Mouse (Mus musculus) midbrain, embryonic 12.5 days (tissue): Measurements from ENCODE around the gene Fbn1. TPM values are rescaled to one million over a fixed set of nuclear protein-coding genes. Genes with fewer than 3 reads are reported as not detected.

ENCODE experiments used
- ATAC-seq: fragments of 200-750 bp; cut with Nextera tagmentation; 2 replicates; pipeline ENCODE4 v1.8.0; 2017; ENCODE audit warnings: low read depth, moderate TSS enrichment, moderate library complexity; ENCODE audit not compliant: low FRiP score
- H3K27ac ChIP-seq: fragments of 300-500 bp; sonication (generic); replicated peaks from 2 replicates; pipeline ENCODE4 v1.5.1; 2016; ENCODE audit warnings: mild to moderate bottlenecking
- H3K27me3 ChIP-seq: fragments of 300-500 bp; sonication (generic); 2 replicates; pipeline ENCODE4 v1.6.1; 2016; ENCODE audit warnings: mild to moderate bottlenecking
- H3K36me3 ChIP-seq: fragments of 300-500 bp; sonication (generic); 2 replicates; pipeline ENCODE4 v1.6.1; 2016
- H3K4me1 ChIP-seq: fragments of 300-500 bp; sonication (generic); 2 replicates; pipeline ENCODE4 v1.6.1; 2016
- H3K4me2 ChIP-seq: fragments of 300-500 bp; sonication (generic); replicated peaks from 2 replicates; pipeline ENCODE4 v1.6.1; 2016; ENCODE audit warnings: mild to moderate bottlenecking, moderate library complexity
- H3K4me3 ChIP-seq: fragments of 300-500 bp; sonication (generic); 2 replicates; pipeline ENCODE4 v1.5.1; 2016; ENCODE audit warnings: mild to moderate bottlenecking
- H3K9ac ChIP-seq: fragments of 300-500 bp; sonication (generic); replicated peaks from 2 replicates; pipeline ENCODE4 v1.6.1; 2016; ENCODE audit warnings: mild to moderate bottlenecking, moderate library complexity
- H3K9me3 ChIP-seq: fragments of 300-500 bp; sonication (generic); 2 replicates; pipeline ENCODE4 v1.6.1; 2016; ENCODE audit warnings: mild to moderate bottlenecking
- WGBS: fragments of 180-500 bp; shearing (Covaris S2); methylation state at CpG from one replicate; pipeline ENCODE4 v1.1.7; 2016; 5-methylcytosine and 5-hydroxymethylcytosine counted together
- polyA plus RNA-seq: library from polyadenylated mRNA; unstranded; fragments of >200 nt; fragmentation: Nextera tagmentation; extraction: Ambion mirVana; gene quantifications from 2 replicates; pipeline ENCODE4 v1.2.1, GENCODE M21; 2016

Gene Fbn1
- polyA plus RNA-seq, 1 experiment from 2014 or later = 10.9 TPM

GRCm38 (mm10) chr2:125496696-125497095 lies 11.1 kb downstream of the Fbn1 start:
- Histone ChIP-seq H3K27ac (no peak overlapping the region), H3K4me2 (no peak overlapping the region), H3K9ac (no peak overlapping the region), H3K36me3 (no peaks in the 10 kb centered on the region), H3K4me1 (no peaks in the 10 kb centered on the region), H3K4me3 (no peak overlapping the region), H3K9me3 (no peaks in the 10 kb centered on the region), H3K27me3 (no peaks in the 10 kb centered on the region)
- ATAC-seq = no peak
- 91% methylated on average over 5 of the region's 5 CpGs for WGBS

DNA sequence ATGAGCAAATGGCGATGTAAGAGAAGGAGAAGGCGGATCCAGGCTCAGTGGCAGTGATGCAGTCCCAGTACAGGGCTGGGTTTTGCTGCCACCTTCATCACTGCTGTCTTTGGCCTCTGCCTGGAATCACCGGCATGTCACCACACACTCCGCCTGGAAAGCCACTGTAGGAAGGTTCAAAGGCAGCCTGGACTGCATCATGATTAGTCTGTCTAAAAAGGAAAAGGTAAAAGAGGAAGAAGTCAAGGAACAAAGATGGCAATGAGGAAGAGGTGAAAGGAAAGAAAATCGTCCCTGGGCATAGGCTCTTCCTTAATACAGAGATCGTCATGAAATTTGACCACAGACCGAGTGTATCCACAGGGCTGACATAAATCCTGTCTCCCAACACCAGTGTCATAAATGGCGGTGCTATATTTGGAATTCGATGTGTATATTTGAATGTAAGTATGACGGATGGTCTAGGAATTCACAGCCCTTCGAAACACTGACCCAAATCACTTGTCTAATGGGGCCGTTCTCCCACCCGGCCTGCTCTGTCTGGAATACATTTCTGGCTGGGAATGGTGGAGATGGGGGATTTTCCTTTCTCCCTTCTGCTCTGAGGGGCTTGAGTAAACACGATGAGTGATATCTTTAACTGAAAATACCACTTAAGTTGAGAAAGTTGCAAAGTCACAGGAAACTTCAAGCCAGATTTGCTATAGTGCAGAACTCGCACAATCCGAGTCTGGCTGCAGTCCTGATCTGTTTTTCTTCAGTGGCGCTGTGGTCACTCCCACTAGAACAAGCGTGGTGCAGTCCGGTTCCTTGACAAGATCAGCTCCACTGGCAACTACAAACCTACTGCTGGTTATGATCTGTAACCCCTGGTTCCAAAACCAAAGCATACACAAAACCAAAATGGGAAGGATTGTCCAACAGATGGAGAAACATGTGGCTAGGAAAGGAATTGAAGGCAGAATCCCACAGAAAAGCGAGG lies 12.7 kb downstream of the Fbn1 start:
- Histone ChIP-seq H3K4me3 (no peak overlapping the region), H3K36me3 (no peaks in the 10 kb centered on the region), H3K4me1 (no peaks in the 10 kb centered on the region), H3K9ac (no peak overlapping the region), H3K27me3 (no peaks in the 10 kb centered on the region), H3K27ac (no peak overlapping the region), H3K9me3 (no peaks in the 10 kb centered on the region), H3K4me2 (no peak overlapping the region)
- ATAC-seq = no peak
- 92% methylated on average over 20 of the region's 20 CpGs for WGBS

DNA sequence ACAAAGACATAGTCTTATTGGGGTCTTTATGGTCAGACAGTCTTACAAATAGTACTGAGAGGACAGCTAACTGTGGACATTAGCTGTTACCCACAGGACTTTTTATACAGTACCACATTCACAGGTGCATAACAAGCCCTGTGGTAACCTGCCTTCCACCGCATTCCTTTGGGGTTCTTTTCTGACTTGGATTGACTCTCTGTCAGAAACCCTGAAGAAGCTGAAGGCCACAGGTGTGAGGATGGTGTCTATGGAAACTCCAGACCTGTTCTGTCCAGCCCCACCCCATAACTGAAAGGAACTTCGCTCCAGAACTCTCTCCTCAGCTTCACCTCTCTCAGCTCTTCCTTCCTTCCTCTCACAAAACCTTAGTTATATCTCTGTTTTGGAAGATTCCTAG lies 13.5 kb downstream of the Fbn1 start:
- 91% methylated on average over 2 of the region's 2 CpGs for WGBS
- no peak overlapping the region for H3K27ac ChIP-seq
- H3K9me3 ChIP-seq = no peaks in the 10 kb centered on the region
- no peaks in the 10 kb centered on the region for H3K36me3 ChIP-seq
- H3K27me3 ChIP-seq = no peaks in the 10 kb centered on the region
- H3K4me2 ChIP-seq = no peak overlapping the region
- no peak overlapping the region for H3K4me3 ChIP-seq
- no peak for ATAC-seq
- H3K4me1 ChIP-seq = no peaks in the 10 kb centered on the region
- H3K9ac ChIP-seq = no peak overlapping the region

DNA sequence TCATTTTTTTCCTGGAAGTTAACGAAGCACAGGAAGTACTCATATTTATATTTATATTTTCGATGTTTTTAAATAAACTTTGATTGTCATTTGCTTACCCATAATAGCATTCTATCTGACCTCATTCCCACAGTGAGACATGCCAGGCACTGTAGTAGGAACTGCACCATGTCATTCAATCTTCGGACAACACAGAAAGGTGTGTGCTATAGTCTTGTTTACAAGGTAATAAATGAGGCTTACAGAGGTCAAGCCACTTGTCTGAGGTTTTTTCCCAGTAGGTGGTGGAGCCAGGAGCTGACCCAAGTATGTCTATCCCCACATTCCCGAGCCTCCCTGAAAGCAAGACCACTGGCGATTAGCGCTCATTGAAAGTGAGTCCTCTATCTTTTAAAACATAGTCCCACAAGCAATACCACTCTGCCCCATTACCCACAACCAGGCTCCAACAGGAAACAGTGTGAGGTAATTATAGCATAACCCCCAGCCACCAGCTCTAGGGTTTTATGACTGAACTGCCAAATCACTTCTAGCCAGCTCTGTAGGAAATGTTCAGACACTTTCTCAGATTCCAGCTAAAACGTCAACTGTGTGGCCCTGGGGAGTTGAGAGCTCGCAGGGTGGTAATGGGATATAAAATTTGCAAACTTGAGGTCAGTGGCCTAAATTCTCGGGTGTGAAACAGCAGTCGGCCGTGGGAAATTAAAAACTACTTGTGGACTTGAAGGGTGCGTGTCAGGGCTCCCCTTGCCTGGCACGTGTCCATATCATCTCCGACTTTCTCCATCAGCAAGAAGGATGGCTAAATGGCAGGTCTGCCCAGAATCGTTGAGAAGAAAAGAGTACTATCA lies 15.5 kb downstream of the Fbn1 start:
- 82% methylated on average over 15 of the region's 15 CpGs for WGBS

GRCm38 (mm10) chr2:125489979-125490378 lies 17.8 kb downstream of the Fbn1 start:
- Histone ChIP-seq H3K36me3 (no peaks in the 10 kb centered on the region), H3K4me1 (no peaks in the 10 kb centered on the region), H3K27me3 (no peaks in the 10 kb centered on the region), H3K4me3 (no peak overlapping the region), H3K4me2 (no peak overlapping the region), H3K27ac (no peak overlapping the region), H3K9me3 (no peaks in the 10 kb centered on the region), H3K9ac (no peak overlapping the region)
- ATAC-seq = no peak
- WGBS = 100% methylated on average over 1 of the region's 1 CpGs

More for the DNA sequence above, 15.5 kb downstream of the Fbn1 start:
- no peaks in the 10 kb centered on the region for H3K4me1 ChIP-seq
- H3K36me3 ChIP-seq = no peaks in the 10 kb centered on the region
- H3K27ac ChIP-seq = no peak overlapping the region
- no peaks in the 10 kb centered on the region for H3K9me3 ChIP-seq
- H3K9ac ChIP-seq = no peak overlapping the region
- H3K4me3 ChIP-seq = no peak overlapping the region
- no peak for ATAC-seq
- no peak overlapping the region for H3K4me2 ChIP-seq
- no peaks in the 10 kb centered on the region for H3K27me3 ChIP-seq

DNA sequence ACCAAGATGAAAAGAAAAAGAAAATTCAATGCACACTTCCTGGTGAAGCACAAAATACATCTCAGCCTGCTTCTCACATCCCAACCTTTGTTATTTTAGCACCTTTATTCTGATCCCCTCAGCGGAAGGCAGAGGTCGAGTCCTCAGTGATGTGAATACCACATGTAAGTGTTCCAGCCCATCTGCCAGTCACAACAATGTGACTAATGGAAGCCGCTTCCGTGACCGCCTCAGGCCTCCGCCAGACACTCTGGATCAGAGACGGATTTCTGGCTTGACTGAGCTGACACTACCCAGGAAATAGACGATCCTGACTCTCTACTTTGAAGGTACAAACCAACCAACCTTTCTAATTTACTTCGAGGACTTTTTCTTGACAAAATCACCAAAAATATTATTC lies 22.9 kb downstream of the Fbn1 start:
- Histone ChIP-seq H3K9me3 (no peaks in the 10 kb centered on the region), H3K9ac (no peak overlapping the region), H3K36me3 (no peaks in the 10 kb centered on the region), H3K27ac (no peak overlapping the region), H3K4me3 (no peak overlapping the region), H3K4me2 (no peak overlapping the region), H3K27me3 (no peaks in the 10 kb centered on the region), H3K4me1 (no peaks in the 10 kb centered on the region)
- WGBS = 90% methylated on average over 9 of the region's 9 CpGs
- no peak for ATAC-seq

DNA sequence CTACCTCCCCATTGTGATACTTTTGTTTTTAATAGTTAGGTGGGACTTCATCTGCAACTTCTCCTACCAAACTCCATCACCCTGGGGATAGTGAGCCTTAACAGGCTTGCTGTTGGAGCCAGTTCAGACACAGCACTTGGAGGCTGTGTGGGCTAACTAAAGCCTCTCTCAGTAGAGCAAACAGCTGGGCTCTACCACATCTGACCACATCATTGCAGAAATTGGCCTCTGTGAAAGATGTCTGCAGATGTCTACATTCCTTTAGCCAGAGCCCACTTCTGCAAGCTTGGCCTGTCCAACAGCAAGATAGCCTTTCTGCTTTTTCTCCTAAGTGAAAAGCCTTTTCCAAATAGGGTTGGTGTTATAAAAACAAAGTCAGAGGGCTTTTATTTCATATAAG lies 23.6 kb downstream of the Fbn1 start:
- H3K36me3 ChIP-seq = no peaks in the 10 kb centered on the region
- no peak for ATAC-seq
- H3K4me2 ChIP-seq = no peak overlapping the region
- H3K4me3 ChIP-seq = no peak overlapping the region
- no peak overlapping the region for H3K27ac ChIP-seq
- H3K27me3 ChIP-seq = no peaks in the 10 kb centered on the region
- no peaks in the 10 kb centered on the region for H3K9me3 ChIP-seq
- H3K9ac ChIP-seq = no peak overlapping the region
- no peaks in the 10 kb centered on the region for H3K4me1 ChIP-seq

DNA sequence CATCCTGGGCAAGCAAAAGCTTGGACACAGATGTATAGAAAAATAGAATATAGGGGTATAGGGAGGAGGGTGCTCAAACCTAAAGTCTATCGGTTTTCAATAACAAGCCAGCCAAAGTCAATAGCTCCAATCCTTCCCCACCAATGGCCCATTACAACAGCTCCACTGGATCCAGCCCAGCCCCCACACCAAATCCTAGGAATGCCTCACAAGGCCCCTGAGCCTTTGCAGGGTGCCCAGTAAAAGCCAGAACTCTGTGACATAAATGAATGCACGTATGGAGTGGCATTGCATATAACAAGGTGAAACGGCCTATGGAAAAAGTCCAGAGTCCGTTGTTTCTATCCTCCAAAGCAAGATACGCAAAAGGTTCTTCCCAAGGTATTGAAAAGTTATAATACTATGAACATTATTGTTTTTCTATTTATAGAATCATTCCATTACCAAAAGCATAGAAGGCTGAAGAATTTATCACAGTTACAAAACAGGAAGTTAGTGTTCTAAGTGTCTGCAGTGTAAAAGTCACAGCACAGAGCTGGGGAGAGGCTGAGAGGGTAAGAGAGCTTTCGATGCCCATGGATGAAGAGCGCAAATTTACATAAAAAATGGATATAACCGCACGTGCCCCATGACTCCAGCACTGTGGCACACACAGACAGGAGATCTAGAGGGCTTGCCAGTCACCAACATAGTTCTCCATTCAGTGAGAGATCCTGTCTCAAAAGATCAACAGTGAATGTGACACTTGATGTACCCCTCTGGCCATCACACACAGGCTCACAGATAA lies 26.1 kb downstream of the Fbn1 start:
- Histone ChIP-seq H3K9ac (no peak overlapping the region), H3K4me3 (no peak overlapping the region), H3K27ac (no peak overlapping the region), H3K4me2 (no peak overlapping the region), H3K36me3 (no peaks in the 10 kb centered on the region), H3K4me1 (no peaks in the 10 kb centered on the region), H3K27me3 (no peaks in the 10 kb centered on the region), H3K9me3 (no peaks in the 10 kb centered on the region)
- no peak for ATAC-seq
- 91% methylated on average over 9 of the region's 9 CpGs for WGBS

DNA sequence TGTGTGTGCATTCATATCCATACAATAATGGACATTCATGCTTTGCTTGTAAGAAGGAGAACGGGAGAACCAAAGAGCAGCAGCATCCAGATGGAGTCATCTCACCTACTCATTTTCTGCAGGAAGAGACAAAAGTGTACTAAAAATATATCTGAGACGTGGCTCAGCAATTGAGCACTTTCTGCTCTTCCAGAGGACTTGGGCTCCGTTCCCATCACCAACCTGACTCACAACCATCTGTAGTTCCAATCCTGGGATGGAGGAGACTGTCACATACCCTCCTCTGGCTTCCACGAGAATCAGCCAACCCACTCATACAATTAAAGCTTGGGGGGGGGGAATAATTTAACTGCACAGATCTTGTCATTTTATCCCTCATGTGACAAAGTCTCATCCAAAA lies 26.7 kb downstream of the Fbn1 start:
- WGBS = 88% methylated on average over 4 of the region's 4 CpGs
- H3K9ac ChIP-seq = no peak overlapping the region
- H3K27me3 ChIP-seq = no peaks in the 10 kb centered on the region
- H3K36me3 ChIP-seq = no peaks in the 10 kb centered on the region
- no peak for ATAC-seq
- H3K9me3 ChIP-seq = no peaks in the 10 kb centered on the region
- no peak overlapping the region for H3K4me3 ChIP-seq
- H3K4me2 ChIP-seq = no peak overlapping the region
- H3K27ac ChIP-seq = no peak overlapping the region
- H3K4me1 ChIP-seq = no peaks in the 10 kb centered on the region

DNA sequence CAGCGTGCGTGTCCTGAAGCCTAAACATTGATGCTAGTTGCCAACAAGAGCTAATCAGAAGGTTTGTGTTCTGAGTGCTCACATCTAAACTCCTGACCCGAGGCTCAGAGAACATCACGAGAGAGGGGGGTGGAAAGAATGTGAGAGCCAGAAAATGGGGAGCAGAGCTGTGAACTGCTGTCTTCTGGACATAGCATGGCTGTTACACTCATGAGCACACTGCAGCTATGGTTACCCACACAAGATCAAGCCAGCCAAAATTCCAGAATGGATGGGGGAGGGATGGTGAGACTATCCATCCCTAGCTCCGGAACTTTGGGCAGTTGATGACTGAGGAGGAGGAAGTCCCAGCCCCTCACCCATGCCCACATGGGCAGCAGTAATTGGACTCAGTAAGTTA lies 27.7 kb downstream of the Fbn1 start:
- no peak overlapping the region for H3K9ac ChIP-seq
- H3K4me2 ChIP-seq = no peak overlapping the region
- H3K4me3 ChIP-seq = no peak overlapping the region
- no peaks in the 10 kb centered on the region for H3K4me1 ChIP-seq
- H3K36me3 ChIP-seq = no peaks in the 10 kb centered on the region
- no peak overlapping the region for H3K27ac ChIP-seq
- no peaks in the 10 kb centered on the region for H3K27me3 ChIP-seq
- H3K9me3 ChIP-seq = no peaks in the 10 kb centered on the region
- 87% methylated on average over 5 of the region's 5 CpGs for WGBS
- no peak for ATAC-seq

- Histone ChIP-seq H3K27me3 (no peaks in the 10 kb centered on the region), H3K36me3 (no peaks in the 10 kb centered on the region), H3K4me1 (no peaks in the 10 kb centered on the region), H3K9ac (no peak overlapping the region), H3K9me3 (no peaks in the 10 kb centered on the region), H3K27ac (no peak overlapping the region), H3K4me3 (no peak overlapping the region), H3K4me2 (no peak overlapping the region)
- WGBS = 69% methylated on average over 4 of the region's 4 CpGs
- ATAC-seq = no peak
These were observed 29.1 kb downstream of the Fbn1 start for GRCm38 (mm10) chr2:125478705-125479104.

GRCm38 (mm10) chr2:125477367-125477766 lies 30.4 kb downstream of the Fbn1 start:
- no peak for ATAC-seq
- H3K4me2 ChIP-seq = no peak overlapping the region
- H3K9ac ChIP-seq = no peak overlapping the region
- 88% methylated on average over 3 of the region's 3 CpGs for WGBS
- H3K36me3 ChIP-seq = no peaks in the 10 kb centered on the region
- H3K4me3 ChIP-seq = no peak overlapping the region
- no peak overlapping the region for H3K27ac ChIP-seq
- no peaks in the 10 kb centered on the region for H3K9me3 ChIP-seq
- H3K4me1 ChIP-seq = no peaks in the 10 kb centered on the region
- no peaks in the 10 kb centered on the region for H3K27me3 ChIP-seq
